30 mouse cellular contexts compared by ENCODE assay signal in the genomic region with DNA sequence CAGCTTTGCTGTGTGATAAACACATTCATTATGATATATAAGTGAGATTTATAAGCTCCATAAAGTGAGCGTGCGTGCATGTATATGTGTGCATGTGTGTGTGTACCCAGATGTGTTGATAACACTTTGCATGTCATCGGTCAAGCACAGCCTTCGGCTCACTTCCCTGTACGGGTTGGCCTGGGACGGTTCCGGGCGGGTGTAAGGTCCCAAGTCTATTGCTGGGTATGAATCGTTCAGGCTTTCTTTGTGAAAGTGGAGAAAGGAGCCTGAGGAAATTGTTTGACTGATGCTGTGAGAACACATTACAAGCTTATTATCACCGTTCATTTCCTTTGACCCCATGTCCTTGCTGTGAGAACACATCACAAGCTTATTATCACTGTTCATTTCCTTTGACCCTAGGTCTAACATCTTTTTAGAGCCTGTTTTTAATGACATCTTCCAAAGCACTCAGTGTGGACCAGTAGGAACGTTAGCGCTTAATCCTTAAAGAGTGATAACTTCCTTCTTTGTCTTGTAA. TPM values are rescaled to one million over a fixed set of nuclear protein-coding genes. Genes with fewer than 3 reads are reported as not detected.
DNase-seq lines count a peak whose midpoint lies in the region; ATAC-seq and TF ChIP-seq lines count a peak whose summit lies in the region.
"Had no signal": no experiment of that assay in that cellular context is flagged by ENCODE, and none has a peak within 500 bp of the region (broad histone marks: within the 10 kb centered on the region; RNA-seq: fewer than 3 reads in every experiment).

No protein-coding gene starts in this region.

- H3K27me3 ChIP-seq in kidney, embryonic 15.5 days, result no peaks in the 10 kb centered on the region
- no peaks in the 10 kb centered on the region for H3K27me3 ChIP-seq in lung, embryonic 16.5 days (ENCODE audit: control insufficient read depth, insufficient read depth, low read depth, low read length)
- H3K27me3 ChIP-seq in stomach, postnatal 0 days (ENCODE audit: control insufficient read depth, insufficient read depth, low read length), result no peaks in the 10 kb centered on the region
- H3K27me3 ChIP-seq: hindbrain, embryonic 15.5 days; limb, embryonic 13.5 days; midbrain, embryonic 12.5 days; Patski had no signal

- H3K9me3 ChIP-seq in kidney, embryonic 15.5 days (replicated peaks), result no peaks in the 10 kb centered on the region
- H3K9me3 ChIP-seq in lung, embryonic 16.5 days (ENCODE audit: control insufficient read depth, low read length), result no peaks in the 10 kb centered on the region
- H3K9me3 ChIP-seq in stomach, postnatal 0 days (ENCODE audit: control insufficient read depth, low read length), result no peaks in the 10 kb centered on the region
- H3K9me3 ChIP-seq: embryonic facial prominence, embryonic 10.5 days; hindbrain, embryonic 15.5 days; limb, embryonic 13.5 days; midbrain, embryonic 12.5 days had no signal

- no peaks in the 10 kb centered on the region for H3K36me3 ChIP-seq in kidney, embryonic 15.5 days
- H3K36me3 ChIP-seq in lung, embryonic 16.5 days (ENCODE audit: control insufficient read depth, insufficient read depth, low read length), result no peaks in the 10 kb centered on the region
- H3K36me3 ChIP-seq in stomach, postnatal 0 days (ENCODE audit: control insufficient read depth, insufficient read depth, low read length), result no peaks in the 10 kb centered on the region
- H3K36me3 ChIP-seq: embryonic facial prominence, embryonic 10.5 days; hindbrain, embryonic 15.5 days; limb, embryonic 13.5 days; midbrain, embryonic 12.5 days had no signal

- H3K4me1 ChIP-seq in kidney, embryonic 15.5 days, result no peaks in the 10 kb centered on the region
- H3K4me1 ChIP-seq in lung, embryonic 16.5 days (replicated peaks; ENCODE audit: control insufficient read depth, insufficient read depth, low read length), result peaks cover 14% of the 10 kb centered on the region
- no peaks in the 10 kb centered on the region; the same call in 1 of the 2 replicates for H3K4me1 ChIP-seq in stomach, postnatal 0 days (replicated peaks; ENCODE audit: control insufficient read depth, insufficient read depth)
- H3K4me1 ChIP-seq: hindbrain, embryonic 15.5 days; limb, embryonic 13.5 days; midbrain, embryonic 12.5 days had no signal

- no peak for TF ChIP-seq EP300 in stomach, postnatal 0 days (optimal IDR thresholded peaks at IDR 0.05)

- TF ChIP-seq CTCF in stomach, postnatal 0 days (IDR thresholded peaks at IDR 0.05; ENCODE audit: low read depth), result no peak

- no peak overlapping the region for H3K27ac ChIP-seq in kidney, embryonic 15.5 days
- H3K27ac ChIP-seq in lung, embryonic 16.5 days (ENCODE audit: low read length), result peak overlapping the region; percentile 50; the same call in 1 of the 2 replicates
- 0 out of 2 replicates have a peak overlapping the region, but pooled peaks have one; percentile 13 for H3K27ac ChIP-seq in stomach, postnatal 0 days (replicated peaks)
- H3K27ac ChIP-seq: embryonic facial prominence, embryonic 10.5 days; hindbrain, embryonic 15.5 days; limb, embryonic 13.5 days; midbrain, embryonic 12.5 days had no signal

- WGBS in kidney, embryonic 15.5 days, result 70% methylated on average over 12 of the region's 12 CpGs
- WGBS in lung, embryonic 16.5 days, result 49% methylated on average over 12 of the region's 12 CpGs
- WGBS in stomach, postnatal 0 days, result 69% methylated on average over 12 of the region's 12 CpGs

- peak; percentile 87 for DNase-seq in heart, adult 11 months
- no peak for DNase-seq in heart, postnatal 25 days (ENCODE audit: low spot score)
- DNase-seq in kidney, postnatal 10 days, result peak; percentile 14
- DNase-seq in lung, postnatal 25 days (ENCODE audit: low spot score), result no peak
- no peak for DNase-seq in stomach, postnatal 0 days (ENCODE audit: low spot score)
- DNase-seq: cerebellum, adult 11 months; cerebellum, postnatal 10 days; kidney, adult 8-10 months; layer of hippocampus, adult 9-11 months; lung, adult 18-20 months; right cerebral cortex, postnatal 14 days; thymus, postnatal 25 days had no signal

- intact Hi-C loops in heart, postnatal 25 days (cut with DNase I), result no loop called here

- H3K4me2 ChIP-seq in kidney, embryonic 15.5 days, result no peak overlapping the region
- H3K4me2 ChIP-seq in lung, embryonic 16.5 days (ENCODE audit: low read depth, low read length), result no peak overlapping the region
- no peak overlapping the region for H3K4me2 ChIP-seq in stomach, postnatal 0 days (replicated peaks; ENCODE audit: low read depth)
- H3K4me2 ChIP-seq: heart, embryonic 11.5 days; hindbrain, embryonic 15.5 days; limb, embryonic 13.5 days; midbrain, embryonic 12.5 days had no signal

- no peak overlapping the region for H3K9ac ChIP-seq in kidney, embryonic 15.5 days
- H3K9ac ChIP-seq in lung, embryonic 16.5 days (ENCODE audit: low read length), result no peak overlapping the region
- H3K9ac ChIP-seq in stomach, postnatal 0 days (ENCODE audit: low read length), result no peak overlapping the region
- H3K9ac ChIP-seq: hindbrain, embryonic 15.5 days; limb, embryonic 13.5 days; midbrain, embryonic 12.5 days had no signal

- ATAC-seq in kidney, embryonic 15.5 days (replicated peaks; ENCODE audit: low FRiP score), result no peak
- ATAC-seq in lung, embryonic 16.5 days (ENCODE audit: low read depth), result peak; percentile 24
- ATAC-seq in stomach, postnatal 0 days (ENCODE audit: low FRiP score, low TSS enrichment), result no peak

- H3K4me3 ChIP-seq in kidney, embryonic 15.5 days (replicated peaks), result no peak overlapping the region
- no peak overlapping the region for H3K4me3 ChIP-seq in lung, embryonic 16.5 days (ENCODE audit: low read length)
- no peak overlapping the region for H3K4me3 ChIP-seq in stomach, postnatal 0 days (ENCODE audit: low read depth, low read length)
- H3K4me3 ChIP-seq: embryonic facial prominence, embryonic 10.5 days; hindbrain, embryonic 15.5 days; limb, embryonic 13.5 days; midbrain, embryonic 12.5 days had no signal

RNA-seq across cellular contexts. Expression of a gene that starts 14.4 kb away (rescaled TPM):
- 1 to 10 TPM; 3.6 to 4.2 TPM for total RNA-seq in heart, postnatal 25 days (2021)
- 2.3 and 3.0 TPM in 2 replicates for polyA plus RNA-seq in kidney, embryonic 15.5 days (2015; fragmentation: Nextera tagmentation; extraction: Ambion mirVana)
- 29.7 and 31.3 TPM in 2 replicates for polyA plus RNA-seq in lung, embryonic 16.5 days (2015; fragmentation: Nextera tagmentation; extraction: Ambion mirVana)
- 9.8 and 13.4 TPM in 2 replicates for polyA plus RNA-seq in stomach, postnatal 0 days (2015; fragmentation: Nextera tagmentation; extraction: Ambion mirVana)

RNA-seq across cellular contexts. Expression of a gene that starts 37.4 kb away (rescaled TPM):
- under 1 TPM in 1 of 2 experiments, not detected in 1; 0.11 TPM for total RNA-seq in heart, postnatal 25 days (2021)
- 1.0 and 1.5 TPM in 2 replicates for polyA plus RNA-seq in kidney, embryonic 15.5 days (2015; fragmentation: Nextera tagmentation; extraction: Ambion mirVana)
- polyA plus RNA-seq in lung, embryonic 16.5 days (2015; fragmentation: Nextera tagmentation; extraction: Ambion mirVana), result 1.4 and 1.8 TPM in 2 replicates
- polyA plus RNA-seq in stomach, postnatal 0 days (2015; fragmentation: Nextera tagmentation; extraction: Ambion mirVana), result 0.19 and 0.33 TPM in 2 replicates
- total RNA-seq: left cerebral cortex, adult 18-20 months; left cerebral cortex, postnatal 25 days had no signal
- polyA plus RNA-seq: cortical plate, adult 2 months; Patski had no signal

RNA-seq across cellular contexts. Expression of a gene that starts 55.9 kb away (rescaled TPM):
- total RNA-seq in heart, postnatal 25 days (2021), result not detected
- polyA plus RNA-seq in kidney, embryonic 15.5 days (2015; fragmentation: Nextera tagmentation; extraction: Ambion mirVana), result 0.31 TPM in 1 of 2 replicates, not detected in the other
- polyA plus RNA-seq in lung, embryonic 16.5 days (2015; fragmentation: Nextera tagmentation; extraction: Ambion mirVana), result 0.20 TPM in 1 of 2 replicates, not detected in the other
- polyA plus RNA-seq in stomach, postnatal 0 days (2015; fragmentation: Nextera tagmentation; extraction: Ambion mirVana), result 46.9 and 49.3 TPM in 2 replicates
- total RNA-seq: adrenal gland, adult 18-20 months; adrenal gland, postnatal 36 days; gastrocnemius, adult 8-10 months; hematopoietic stem cell, adult 5-6 weeks; left cerebral cortex, adult 18-20 months; left cerebral cortex, postnatal 25 days; megakaryocyte, adult 5-6 weeks had no signal
- polyA plus RNA-seq: cortical plate, adult 2 months; heart, embryonic 11.5 days; intestine, embryonic 14.5 days; large intestine, adult 2 months; Patski had no signal

Comparison
In these comparisons a context has a peak if more than half of its experiments do, and no peak if none do; other contexts are left out.
1. DNase-seq: peak in heart, adult 11 months (single experiment) and kidney, postnatal 10 days (single experiment); none in heart, postnatal 25 days (single experiment), lung, postnatal 25 days (single experiment) and stomach, postnatal 0 days (single experiment).
2. RNA of a gene that starts 55.9 kb away (polyA plus RNA-seq): 46.9 to 49.3 TPM in stomach, postnatal 0 days; 0.31 TPM in kidney, embryonic 15.5 days and 0.20 TPM in lung, embryonic 16.5 days; every median in the first group is over 10 times any median in the second.